Mouse (Mus musculus) forebrain, postnatal 0 days (tissue): ENCODE data around the gene Mrgbp. TPM values are rescaled to one million over a fixed set of nuclear protein-coding genes. Genes with fewer than 3 reads are reported as not detected.

Experiments used
- ATAC-seq: fragments of 200-750 bp; cut with Nextera tagmentation; 2 replicates; pipeline ENCODE4 v1.8.0; 2017; ENCODE audit warnings: mild to moderate bottlenecking, moderate library complexity
- DNase-seq: peaks from one replicate; pipeline ENCODE4 v3.0.0-alpha.2; 2015
- H3K27ac ChIP-seq: fragments of 300-500 bp; sonication (generic); 2 replicates; pipeline ENCODE4 v1.5.1; 2014; ENCODE audit warnings: low read depth, mild to moderate bottlenecking, antibody characterized with exemption, low read length, moderate library complexity, mixed read lengths
- H3K27me3 ChIP-seq: fragments of 300-500 bp; sonication (generic); 2 replicates; pipeline ENCODE4 v1.6.1; 2014; ENCODE audit warnings: mild to moderate bottlenecking, low read length, mixed read lengths; ENCODE audit not compliant: insufficient read depth
- H3K36me3 ChIP-seq: fragments of 300-500 bp; sonication (generic); 2 replicates; pipeline ENCODE4 v1.6.1; 2014; ENCODE audit warnings: mild to moderate bottlenecking, moderate library complexity; ENCODE audit not compliant: insufficient read depth
- H3K4me1 ChIP-seq: fragments of 300-500 bp; sonication (generic); 2 replicates; pipeline ENCODE4 v1.6.1; 2014; ENCODE audit warnings: antibody characterized with exemption; ENCODE audit not compliant: insufficient read depth
- H3K4me2 ChIP-seq: fragments of 300-500 bp; sonication (generic); 2 replicates; pipeline ENCODE4 v1.6.1; 2014; ENCODE audit warnings: low read depth, mild to moderate bottlenecking, moderate library complexity
- H3K4me3 ChIP-seq: fragments of 300-500 bp; sonication (generic); 2 replicates; pipeline ENCODE4 v1.5.1; 2014; ENCODE audit warnings: low read depth, low read length, mixed read lengths
- H3K9ac ChIP-seq: fragments of 300-500 bp; sonication (generic); 2 replicates; pipeline ENCODE4 v1.6.1; 2014; ENCODE audit warnings: mild to moderate bottlenecking
- H3K9me3 ChIP-seq: fragments of 300-500 bp; sonication (generic); 2 replicates; pipeline ENCODE4 v1.6.1; 2016; ENCODE audit warnings: low read length
- CTCF ChIP-seq: sonication (generic); IDR thresholded peaks from 2 replicates; pipeline ENCODE4 v1.5.1; 2016; ENCODE audit warnings: antibody characterized with exemption, control low read depth, low read depth
- WGBS: fragments of 180-500 bp; shearing (Covaris S2); extraction: QIAGEN DNeasy Blood & Tissue Kit; methylation state at CpG from one replicate; pipeline ENCODE4 v1.1.7; 2014; 5-methylcytosine and 5-hydroxymethylcytosine counted together
- polyA plus RNA-seq: library from polyadenylated mRNA; unstranded; fragments of >200 nt; fragmentation: Nextera tagmentation; extraction: Ambion mirVana; gene quantifications from 2 replicates; pipeline ENCODE4 v1.2.1, GENCODE M21; 2015
- total RNA-seq: library from RNA; depleted of rRNA; stranded (reverse); fragments of >200 nt; gene quantifications from 2 replicates; pipeline ENCODE4 v1.2.3, GENCODE M21; 2014

Gene Mrgbp
- total and polyA plus RNA-seq, 2 experiments from 2014 or later = 34.2 to 63.2 TPM

GRCm38 (mm10) chr2:180563841-180564240 lies 17.3 kb upstream of the Mrgbp start:
- Histone ChIP-seq H3K27ac (peak overlapping the region; percentile 50; the same call in 1 of the 2 replicates), H3K9me3 (no peaks in the 10 kb centered on the region), H3K4me2 (no peak overlapping the region), H3K4me3 (no peak overlapping the region), H3K36me3 (no peaks in the 10 kb centered on the region), H3K27me3 (no peaks in the 10 kb centered on the region), H3K4me1 (0 out of 2 replicates have a peak, but pooled peaks cover 2% of the 10 kb centered on the region), H3K9ac (no peak overlapping the region)
- peak; percentile 12; the same call in 1 of the 2 replicates for TF ChIP-seq CTCF
- DNase-seq (peak; percentile 54), ATAC-seq (peak; percentile 73)
- 31% methylated on average over 5 of the region's 5 CpGs for WGBS

GRCm38 (mm10) chr2:180566240-180566913 lies 14.7 kb upstream of the Mrgbp start:
- TF ChIP-seq CTCF = peak; percentile 67
- Histone ChIP-seq H3K4me2 (no peak overlapping the region), H3K9ac (no peak overlapping the region), H3K36me3 (no peaks in the 10 kb centered on the region), H3K4me3 (no peak overlapping the region), H3K4me1 (0 out of 2 replicates have a peak, but pooled peaks cover 3% of the 10 kb centered on the region), H3K27me3 (no peaks in the 10 kb centered on the region), H3K27ac (no peak overlapping the region), H3K9me3 (no peaks in the 10 kb centered on the region)
- WGBS = 35% methylated on average over 13 of the region's 13 CpGs
- peak; percentile 45 for DNase-seq
- no peak for ATAC-seq

- peak; percentile 40 for DNase-seq
Observed at GRCm38 (mm10) chr2:180569028-180569643, 12.0 kb upstream of the Mrgbp start.

GRCm38 (mm10) chr2:180576482-180576881 lies 4.6 kb upstream of the Mrgbp start:
- no peak for ATAC-seq
- 37% methylated on average over 4 of the region's 4 CpGs for WGBS
- DNase-seq = no peak
- Histone ChIP-seq H3K36me3 (no peaks in the 10 kb centered on the region), H3K4me3 (no peak overlapping the region), H3K4me1 (no peaks in the 10 kb centered on the region), H3K27ac (no peak overlapping the region), H3K9me3 (no peaks in the 10 kb centered on the region), H3K27me3 (0 out of 2 replicates have a peak, but pooled peaks cover 3% of the 10 kb centered on the region), H3K4me2 (no peak overlapping the region), H3K9ac (no peak overlapping the region)
- no peak for TF ChIP-seq CTCF

More at GRCm38 (mm10) chr2:180569028-180569643, 12.0 kb upstream of the Mrgbp start:
- H3K4me1 ChIP-seq = 0 out of 2 replicates have a peak, but pooled peaks cover 3% of the 10 kb centered on the region
- no peak overlapping the region for H3K4me2 ChIP-seq
- 16% methylated on average over 3 of the region's 3 CpGs for WGBS
- no peaks in the 10 kb centered on the region for H3K27me3 ChIP-seq
- H3K9me3 ChIP-seq = no peaks in the 10 kb centered on the region
- no peaks in the 10 kb centered on the region for H3K36me3 ChIP-seq
- no peak overlapping the region for H3K4me3 ChIP-seq
- TF ChIP-seq CTCF = no peak
- H3K27ac ChIP-seq = peak overlapping the region; percentile 46; the same call in 1 of the 2 replicates
- no peak overlapping the region for H3K9ac ChIP-seq
- ATAC-seq = peak; percentile 55; the same call in 1 of the 2 replicates

- Histone ChIP-seq H3K9me3 (no peaks in the 10 kb centered on the region), H3K4me2 (no peak overlapping the region), H3K27ac (no peak overlapping the region), H3K9ac (no peak overlapping the region), H3K36me3 (no peaks in the 10 kb centered on the region), H3K27me3 (0 out of 2 replicates have a peak, but pooled peaks cover 3% of the 10 kb centered on the region), H3K4me1 (peaks cover 6% of the 10 kb centered on the region), H3K4me3 (no peak overlapping the region)
- DNase-seq (peak; percentile 90), ATAC-seq (peak; percentile 50)
- 4% methylated on average over 3 of the region's 3 CpGs for WGBS
- TF ChIP-seq CTCF = peak; percentile 95
Observed at GRCm38 (mm10) chr2:180578686-180579085, 2.4 kb upstream of the Mrgbp start.

- H3K27ac ChIP-seq = peak overlapping the region; percentile 80
- ATAC-seq (peak; percentile 80), DNase-seq (peak; percentile 98)
- peaks cover 8% of the 10 kb centered on the region for H3K4me1 ChIP-seq
- peak overlapping the region; percentile 94 for H3K4me3 ChIP-seq
- peak overlapping the region; percentile 85 for H3K4me2 ChIP-seq
- peak overlapping the region; percentile 95 for H3K9ac ChIP-seq
- TF ChIP-seq CTCF = peak; percentile 97
- WGBS = under 1% methylated on average over 55 of the region's 57 CpGs
- H3K36me3 ChIP-seq = peaks cover 22% of the 10 kb centered on the region
- H3K27me3 ChIP-seq = 0 out of 2 replicates have a peak, but pooled peaks cover 3% of the 10 kb centered on the region
- no peaks in the 10 kb centered on the region for H3K9me3 ChIP-seq
Observed at GRCm38 (mm10) chr2:180582481-180583153, 1.5 kb downstream of the Mrgbp start.
